Comparison of ENCODE assay signal across 35 mouse cellular contexts in genomic region chrX:147435400-147435799, GRCm38 (mm10). TPM values are rescaled to one million over a fixed set of nuclear protein-coding genes. Genes with fewer than 3 reads are reported as not detected.
DNase-seq lines count a peak whose midpoint lies in the region; ATAC-seq and TF ChIP-seq lines count a peak whose summit lies in the region.
"Had no signal": no experiment of that assay in that cellular context is flagged by ENCODE, and none has a peak within 500 bp of the region (broad histone marks: within the 10 kb centered on the region; RNA-seq: fewer than 3 reads in every experiment).

No protein-coding gene starts in this region.

- intact Hi-C loops in left cerebral cortex, postnatal 14 days (cut with DNase I): no loop called here

- ATAC-seq in Patski: peak; percentile 47
- ATAC-seq: forebrain, embryonic 13.5 days; forebrain, embryonic 16.5 days; hindbrain, embryonic 16.5 days; intestine, embryonic 15.5 days had no signal

- CTCF ChIA-PET in Patski (lab: Charles Lee): no interaction called here

- in situ Hi-C loops in Patski (cut with MboI; ENCODE audit: low pct_unique_long_range_greater_than_20kb): no loop called here

- POLR2A ChIA-PET in Patski (lab: Charles Lee): no interaction called here

- TF ChIP-seq CTCF in Patski (IDR thresholded peaks at IDR 0.05): no peak

- H3K27me3 ChIP-seq in Patski: peaks cover 5% of the 10 kb centered on the region
- H3K27me3 ChIP-seq: embryonic facial prominence, embryonic 12.5 days; embryonic facial prominence, embryonic 15.5 days; forebrain, embryonic 13.5 days; heart, embryonic 13.5 days; hindbrain, embryonic 13.5 days; intestine, embryonic 15.5 days had no signal

- DNase-seq in 3T3-L1 (ENCODE audit: low read depth, low spot score) (peak; percentile 70), Patski (ENCODE audit: low read depth, low spot score) (no peak)
- DNase-seq in fibroblast of lung, adult 2 months (ENCODE audit: low read depth): peak; percentile 31
- DNase-seq in spleen, adult 18-20 months: no peak
- no peak for DNase-seq in left cerebral cortex, postnatal 14 days (ENCODE audit: low spot score in 2 of 2)
- no peak for DNase-seq in heart, adult 18-20 months
- DNase-seq: adrenal gland, adult 2 months; adrenal gland, postnatal 14 days; cerebellum, adult 11 months; cerebellum, adult 2 months; cerebellum, adult 9-11 months; cerebellum, postnatal 25 days; gastrocnemius, adult 2 months; gastrocnemius, postnatal 14 days; heart, adult 2 months; heart, postnatal 14 days; kidney, adult 11 months; kidney, adult 8-10 months had no signal

RNA-seq across cellular contexts. Expression of gene Il13ra2, which starts 6.4 kb away (rescaled TPM):
- polyA plus RNA-seq in Patski (2021): 0.73 TPM
- 1 to 10 TPM in 1 of 2 experiments, under 1 TPM in 1; 0.46 to 1.5 TPM for total RNA-seq in left cerebral cortex, postnatal 14 days (2021)
- under 1 TPM in 1 of 2 experiments, not detected in 1; 0.18 TPM for total RNA-seq in heart, adult 18-20 months (2021)
- total RNA-seq: adrenal gland, adult 2 months; adrenal gland, postnatal 4 days; common myeloid progenitor, adult 5-6 weeks; gastrocnemius, adult 2 months; gastrocnemius, postnatal 14 days; heart, adult 2 months; hematopoietic stem cell, adult 5-6 weeks; MEL had no signal
- polyA plus RNA-seq: adrenal gland, adult 2 months; embryonic facial prominence, embryonic 12.5 days; erythroblast, embryonic 14.5 days; forebrain, embryonic 10.5 days; forebrain, embryonic 13.5 days; heart, adult 2 months; heart, embryonic 10.5 days; intestine, embryonic 15.5 days had no signal

RNA-seq across cellular contexts. Expression of gene Vmn1r239-ps, which starts 18.1 kb away (rescaled TPM):
- polyA plus RNA-seq in Patski (2021): not detected
- total RNA-seq in left cerebral cortex, postnatal 14 days (2021): not detected
- total RNA-seq in heart, adult 18-20 months (2021): not detected
- total RNA-seq: adrenal gland, adult 2 months; adrenal gland, postnatal 14 days; adrenal gland, postnatal 4 days; common myeloid progenitor, adult 5-6 weeks; gastrocnemius, adult 2 months; gastrocnemius, postnatal 14 days; heart, adult 2 months; heart, postnatal 14 days; hematopoietic stem cell, adult 5-6 weeks; MEL had no signal
- polyA plus RNA-seq: adrenal gland, adult 2 months; cerebellum, adult 2 months; embryonic facial prominence, embryonic 12.5 days; embryonic facial prominence, embryonic 15.5 days; erythroblast, embryonic 14.5 days; forebrain, embryonic 10.5 days; forebrain, embryonic 13.5 days; forebrain, embryonic 16.5 days; gonadal fat pad, adult 2 months; heart, adult 2 months; heart, embryonic 10.5 days; heart, embryonic 13.5 days; heart, embryonic 16.5 days; hindbrain, embryonic 13.5 days; hindbrain, embryonic 16.5 days; intestine, embryonic 15.5 days had no signal

Comparison
In these comparisons a context has a peak if more than half of its experiments do, and no peak if none do; other contexts are left out.
1. DNase-seq: peak in 3T3-L1 (single experiment) and fibroblast of lung, adult 2 months (single experiment); none in Patski (single experiment), spleen, adult 18-20 months (0 of 2), left cerebral cortex, postnatal 14 days (0 of 2) and heart, adult 18-20 months (0 of 2).